Mouse (Mus musculus): ENCODE results near the gene Kif18a. TPM values are rescaled to one million over a fixed set of nuclear protein-coding genes. Genes with fewer than 3 reads are reported as not detected.

Gene Kif18a
- polyA plus RNA-seq, 1 experiment from 2014 or later = 22.3 TPM

- no peak overlapping the region for H3K27ac ChIP-seq (ENCODE audit: low read length)
- no peaks in the 10 kb centered on the region for H3K9me3 ChIP-seq (ENCODE audit: control insufficient read depth, low read length)
- H3K4me3 ChIP-seq (ENCODE audit: low read length) = no peak overlapping the region
- no peak overlapping the region for H3K4me2 ChIP-seq (ENCODE audit: low read depth, low read length)
- WGBS = 78% methylated on average over 1 of the region's 1 CpGs
- H3K9ac ChIP-seq (ENCODE audit: low read length) = no peak overlapping the region
- H3K4me1 ChIP-seq (replicated peaks; ENCODE audit: control insufficient read depth, insufficient read depth, low read length) = no peaks in the 10 kb centered on the region
- peaks cover 7% of the 10 kb centered on the region for H3K36me3 ChIP-seq (ENCODE audit: control insufficient read depth, insufficient read depth, low read length)
- H3K27me3 ChIP-seq (ENCODE audit: control insufficient read depth, insufficient read depth, low read depth, low read length) = no peaks in the 10 kb centered on the region
- ATAC-seq (ENCODE audit: low read depth) = no peak
Measured at GRCm38 (mm10) chr2:109335765-109336164, 55.2 kb downstream of the Kif18a start.

- no peaks in the 10 kb centered on the region for H3K36me3 ChIP-seq (ENCODE audit: control insufficient read depth, insufficient read depth, low read length)
- H3K9ac ChIP-seq (ENCODE audit: low read length) = no peak overlapping the region
- 85% methylated on average over 4 of the region's 4 CpGs for WGBS
- no peak overlapping the region for H3K4me3 ChIP-seq (ENCODE audit: low read length)
- no peaks in the 10 kb centered on the region for H3K27me3 ChIP-seq (ENCODE audit: control insufficient read depth, insufficient read depth, low read depth, low read length)
- ATAC-seq (ENCODE audit: low read depth) = no peak
- no peak overlapping the region for H3K4me2 ChIP-seq (ENCODE audit: low read depth, low read length)
- H3K4me1 ChIP-seq (replicated peaks; ENCODE audit: control insufficient read depth, insufficient read depth, low read length) = no peaks in the 10 kb centered on the region
- no peak overlapping the region for H3K27ac ChIP-seq (ENCODE audit: low read length)
- H3K9me3 ChIP-seq (ENCODE audit: control insufficient read depth, low read length) = no peaks in the 10 kb centered on the region
Measured at GRCm38 (mm10) chr2:109345386-109345785, 64.8 kb downstream of the Kif18a start.

GRCm38 (mm10) chr2:109348742-109349141 is 68.2 kb downstream of the Kif18a start:
- no peak overlapping the region for H3K4me2 ChIP-seq (ENCODE audit: low read depth, low read length)
- no peak overlapping the region for H3K27ac ChIP-seq (ENCODE audit: low read length)
- no peaks in the 10 kb centered on the region for H3K4me1 ChIP-seq (replicated peaks; ENCODE audit: control insufficient read depth, insufficient read depth, low read length)
- no peak overlapping the region for H3K4me3 ChIP-seq (ENCODE audit: low read length)
- WGBS = 62% methylated on average over 4 of the region's 4 CpGs
- H3K9me3 ChIP-seq (ENCODE audit: control insufficient read depth, low read length) = no peaks in the 10 kb centered on the region
- no peak for ATAC-seq (ENCODE audit: low read depth)
- H3K9ac ChIP-seq (ENCODE audit: low read length) = no peak overlapping the region
- H3K36me3 ChIP-seq (ENCODE audit: control insufficient read depth, insufficient read depth, low read length) = no peaks in the 10 kb centered on the region
- H3K27me3 ChIP-seq (ENCODE audit: control insufficient read depth, insufficient read depth, low read depth, low read length) = no peaks in the 10 kb centered on the region

- Histone ChIP-seq H3K9me3 (ENCODE audit: control insufficient read depth, low read length) (no peaks in the 10 kb centered on the region), H3K4me3 (ENCODE audit: low read length) (no peak overlapping the region), H3K27me3 (ENCODE audit: control insufficient read depth, insufficient read depth, low read depth, low read length) (no peaks in the 10 kb centered on the region), H3K9ac (ENCODE audit: low read length) (no peak overlapping the region), H3K4me2 (ENCODE audit: low read depth, low read length) (no peak overlapping the region), H3K36me3 (ENCODE audit: control insufficient read depth, insufficient read depth, low read length) (no peaks in the 10 kb centered on the region), H3K4me1 (replicated peaks; ENCODE audit: control insufficient read depth, insufficient read depth, low read length) (no peaks in the 10 kb centered on the region), H3K27ac (ENCODE audit: low read length) (no peak overlapping the region)
- ATAC-seq (ENCODE audit: low read depth) = no peak
- WGBS = 30% methylated on average over 3 of the region's 3 CpGs
Measured at GRCm38 (mm10) chr2:109358456-109359141, 78.1 kb downstream of the Kif18a start.

GRCm38 (mm10) chr2:109365962-109366361 is 85.4 kb downstream of the Kif18a start:
- H3K27me3 ChIP-seq (ENCODE audit: control insufficient read depth, insufficient read depth, low read depth, low read length) = no peaks in the 10 kb centered on the region
- H3K9me3 ChIP-seq (ENCODE audit: control insufficient read depth, low read length) = no peaks in the 10 kb centered on the region
- no peak overlapping the region for H3K4me3 ChIP-seq (ENCODE audit: low read length)
- WGBS = 62% methylated on average over 1 of the region's 1 CpGs
- H3K9ac ChIP-seq (ENCODE audit: low read length) = no peak overlapping the region
- H3K27ac ChIP-seq (ENCODE audit: low read length) = no peak overlapping the region
- H3K36me3 ChIP-seq (ENCODE audit: control insufficient read depth, insufficient read depth, low read length) = no peaks in the 10 kb centered on the region
- no peak for ATAC-seq (ENCODE audit: low read depth)
- no peak overlapping the region for H3K4me2 ChIP-seq (ENCODE audit: low read depth, low read length)
- H3K4me1 ChIP-seq (replicated peaks; ENCODE audit: control insufficient read depth, insufficient read depth, low read length) = no peaks in the 10 kb centered on the region

- Histone ChIP-seq H3K27me3 (ENCODE audit: control insufficient read depth, insufficient read depth, low read depth, low read length) (no peaks in the 10 kb centered on the region), H3K36me3 (ENCODE audit: control insufficient read depth, insufficient read depth, low read length) (no peaks in the 10 kb centered on the region), H3K9ac (ENCODE audit: low read length) (no peak overlapping the region), H3K27ac (ENCODE audit: low read length) (no peak overlapping the region), H3K9me3 (ENCODE audit: control insufficient read depth, low read length) (no peaks in the 10 kb centered on the region), H3K4me2 (ENCODE audit: low read depth, low read length) (no peak overlapping the region), H3K4me3 (ENCODE audit: low read length) (no peak overlapping the region), H3K4me1 (replicated peaks; ENCODE audit: control insufficient read depth, insufficient read depth, low read length) (no peaks in the 10 kb centered on the region)
- no peak for ATAC-seq (ENCODE audit: low read depth)
- 35% methylated on average over 2 of the region's 2 CpGs for WGBS
Measured at GRCm38 (mm10) chr2:109374881-109375280, 94.3 kb downstream of the Kif18a start.

GRCm38 (mm10) chr2:109384019-109384418 is 103.5 kb downstream of the Kif18a start:
- no peaks in the 10 kb centered on the region for H3K36me3 ChIP-seq (ENCODE audit: control insufficient read depth, insufficient read depth, low read length)
- no peak overlapping the region for H3K27ac ChIP-seq (ENCODE audit: low read length)
- no peak overlapping the region for H3K4me3 ChIP-seq (ENCODE audit: low read length)
- no peaks in the 10 kb centered on the region for H3K9me3 ChIP-seq (ENCODE audit: control insufficient read depth, low read length)
- no peaks in the 10 kb centered on the region for H3K4me1 ChIP-seq (replicated peaks; ENCODE audit: control insufficient read depth, insufficient read depth, low read length)
- ATAC-seq (ENCODE audit: low read depth) = no peak
- H3K4me2 ChIP-seq (ENCODE audit: low read depth, low read length) = no peak overlapping the region
- H3K27me3 ChIP-seq (ENCODE audit: control insufficient read depth, insufficient read depth, low read depth, low read length) = no peaks in the 10 kb centered on the region
- 44% methylated on average over 1 of the region's 1 CpGs for WGBS
- H3K9ac ChIP-seq (ENCODE audit: low read length) = no peak overlapping the region

GRCm38 (mm10) chr2:109386211-109386610 is 105.7 kb downstream of the Kif18a start:
- H3K36me3 ChIP-seq (ENCODE audit: control insufficient read depth, insufficient read depth, low read length) = no peaks in the 10 kb centered on the region
- H3K27ac ChIP-seq (ENCODE audit: low read length) = no peak overlapping the region
- no peaks in the 10 kb centered on the region for H3K9me3 ChIP-seq (ENCODE audit: control insufficient read depth, low read length)
- WGBS = 47% methylated on average over 1 of the region's 1 CpGs
- H3K4me2 ChIP-seq (ENCODE audit: low read depth, low read length) = no peak overlapping the region
- H3K9ac ChIP-seq (ENCODE audit: low read length) = no peak overlapping the region
- ATAC-seq (ENCODE audit: low read depth) = no peak
- no peaks in the 10 kb centered on the region for H3K4me1 ChIP-seq (replicated peaks; ENCODE audit: control insufficient read depth, insufficient read depth, low read length)
- H3K27me3 ChIP-seq (ENCODE audit: control insufficient read depth, insufficient read depth, low read depth, low read length) = no peaks in the 10 kb centered on the region
- no peak overlapping the region for H3K4me3 ChIP-seq (ENCODE audit: low read length)

- no peaks in the 10 kb centered on the region for H3K27me3 ChIP-seq (ENCODE audit: control insufficient read depth, insufficient read depth, low read depth, low read length)
- H3K27ac ChIP-seq (ENCODE audit: low read length) = no peak overlapping the region
- H3K4me3 ChIP-seq (ENCODE audit: low read length) = no peak overlapping the region
- no peak overlapping the region for H3K4me2 ChIP-seq (ENCODE audit: low read depth, low read length)
- H3K4me1 ChIP-seq (replicated peaks; ENCODE audit: control insufficient read depth, insufficient read depth, low read length) = no peaks in the 10 kb centered on the region
- no peaks in the 10 kb centered on the region for H3K36me3 ChIP-seq (ENCODE audit: control insufficient read depth, insufficient read depth, low read length)
- WGBS = 66% methylated on average over 5 of the region's 5 CpGs
- no peak overlapping the region for H3K9ac ChIP-seq (ENCODE audit: low read length)
- ATAC-seq (ENCODE audit: low read depth) = no peak
- no peaks in the 10 kb centered on the region for H3K9me3 ChIP-seq (ENCODE audit: control insufficient read depth, low read length)
Measured at GRCm38 (mm10) chr2:109388733-109389132, 108.2 kb downstream of the Kif18a start.

- no peak overlapping the region for H3K4me2 ChIP-seq (ENCODE audit: low read depth, low read length)
- H3K9me3 ChIP-seq (ENCODE audit: control insufficient read depth, low read length) = no peaks in the 10 kb centered on the region
- no peaks in the 10 kb centered on the region for H3K27me3 ChIP-seq (ENCODE audit: control insufficient read depth, insufficient read depth, low read depth, low read length)
- H3K36me3 ChIP-seq (ENCODE audit: control insufficient read depth, insufficient read depth, low read length) = no peaks in the 10 kb centered on the region
- 44% methylated on average over 1 of the region's 1 CpGs for WGBS
- no peak overlapping the region for H3K27ac ChIP-seq (ENCODE audit: low read length)
- no peak overlapping the region for H3K9ac ChIP-seq (ENCODE audit: low read length)
- no peak overlapping the region for H3K4me3 ChIP-seq (ENCODE audit: low read length)
- ATAC-seq (ENCODE audit: low read depth) = no peak
- H3K4me1 ChIP-seq (replicated peaks; ENCODE audit: control insufficient read depth, insufficient read depth, low read length) = no peaks in the 10 kb centered on the region
Measured at GRCm38 (mm10) chr2:109389977-109390376, 109.4 kb downstream of the Kif18a start.

Measured in lung, embryonic 16.5 days (tissue).